Mouse (Mus musculus): Measurements from ENCODE around the gene Psd4.

The Psd4 gene

GRCm38 (mm10) chr2:24367030-24367894, at the start of gene Psd4:
TSS of gene Psd4 (plus strand) at chr2:24367580.
- DNase-seq: peak; percentile 42 to 48

GRCm38 (mm10) chr2:24317919-24318598, 49.3 kb upstream of the Psd4 start:
- no peak for DNase-seq

DNA sequence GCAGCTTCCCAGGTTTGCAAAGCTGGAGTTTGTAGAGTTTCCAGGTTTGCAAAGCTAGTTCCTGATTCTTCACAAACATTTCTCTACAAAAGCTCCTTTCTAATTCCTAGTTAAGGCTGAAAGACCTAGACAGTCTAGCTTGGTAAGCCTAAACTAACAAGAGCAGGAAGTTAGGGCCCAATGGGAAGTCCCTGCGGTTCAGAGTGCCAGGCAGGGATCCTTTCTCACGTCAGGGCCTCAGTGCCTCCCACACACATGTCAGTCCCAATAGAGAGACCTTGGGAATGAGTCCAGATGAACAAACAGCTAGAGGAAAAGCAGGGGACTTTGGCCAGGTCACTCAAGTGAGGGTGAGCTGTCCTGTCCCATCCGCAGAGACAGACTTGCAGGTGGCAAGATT, 32.0 kb upstream of the Psd4 start:
- DNase-seq: no peak

DNA sequence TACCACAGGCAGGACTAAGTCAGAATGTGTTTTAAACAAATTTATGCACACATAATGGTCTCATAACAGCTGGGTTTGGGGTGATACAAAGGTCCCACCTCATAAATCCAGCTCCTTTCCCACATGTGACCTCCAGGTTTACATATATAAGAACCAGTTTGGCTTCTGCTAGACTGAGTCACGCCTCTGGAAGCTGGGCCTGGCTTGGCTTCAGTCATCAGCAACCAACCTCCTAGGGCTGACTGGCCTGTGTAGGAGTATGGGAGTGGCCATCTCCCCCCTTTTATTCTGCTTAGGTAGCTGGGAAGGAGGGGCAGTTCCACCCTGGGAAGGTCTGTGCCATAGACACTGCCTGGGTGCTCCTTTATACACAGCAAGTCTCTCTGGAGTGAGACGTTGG, 30.8 kb upstream of the Psd4 start, which contains the start of gene Il1rn:
Il1rn (plus strand) TSS at position 309 of the 400 bp plus-strand sequence.
- DNase-seq: no peak

- no peak for DNase-seq
These were observed 25.9 kb upstream of the Psd4 start for GRCm38 (mm10) chr2:24341395-24341885.

DNA sequence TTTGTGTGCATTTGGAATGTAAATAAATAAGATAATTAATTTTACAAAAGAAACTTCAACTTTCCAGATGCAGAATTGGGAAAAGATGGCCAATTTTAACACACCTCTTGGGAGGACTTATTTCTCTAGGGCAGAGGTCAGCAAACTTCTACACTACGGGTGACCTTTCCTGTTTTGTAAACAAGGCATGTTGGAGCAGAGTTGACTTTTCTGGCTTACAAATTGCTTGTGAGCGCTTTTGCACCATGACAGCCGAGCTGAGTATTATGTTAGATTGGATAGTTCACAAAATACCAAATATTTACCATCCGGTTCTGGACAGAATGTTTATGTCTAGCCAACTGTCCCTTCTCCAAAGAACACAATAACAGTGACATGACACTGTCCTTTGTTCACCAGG, 22.8 kb upstream of the Psd4 start:
- no peak for DNase-seq

DNA sequence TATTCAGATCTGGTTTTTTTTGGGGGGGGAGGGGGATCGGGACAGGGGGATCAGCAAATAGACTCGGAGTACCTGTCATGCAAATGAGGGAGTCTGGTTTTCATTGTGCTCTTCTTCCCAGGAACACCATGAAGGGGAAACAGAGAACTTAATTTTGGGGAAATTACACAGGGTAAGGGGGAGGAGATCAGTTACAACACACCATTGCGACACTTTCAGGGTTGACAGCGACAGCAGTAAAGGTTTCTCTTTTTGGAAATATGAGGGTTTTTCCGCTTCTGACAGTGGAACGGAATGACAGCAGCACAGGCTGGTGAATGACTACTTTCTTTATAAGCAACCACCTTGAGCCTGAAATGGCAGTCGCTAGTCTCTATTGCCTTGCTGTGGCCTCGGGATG, 22.3 kb upstream of the Psd4 start:
- no peak for DNase-seq

DNA sequence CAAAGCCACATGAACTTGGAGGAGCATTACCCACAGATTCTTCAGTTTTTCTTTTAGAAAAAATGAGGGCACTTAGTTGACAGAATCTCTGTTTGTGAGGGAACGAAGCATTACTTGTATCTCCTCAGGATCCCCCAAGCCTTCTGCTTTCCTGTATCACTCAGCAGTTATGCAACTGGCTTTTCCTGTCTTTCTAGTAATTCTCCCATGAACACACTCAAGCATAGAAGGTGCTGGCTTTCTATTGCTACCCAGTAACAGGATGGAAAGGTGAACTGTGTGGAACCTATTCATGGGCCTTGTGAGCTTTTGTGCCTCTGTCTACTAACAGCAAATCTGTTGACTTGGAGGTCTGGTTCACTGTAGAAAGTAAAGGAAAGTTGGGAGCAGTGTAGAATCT, 19.5 kb upstream of the Psd4 start:
- DNase-seq: no peak

DNA sequence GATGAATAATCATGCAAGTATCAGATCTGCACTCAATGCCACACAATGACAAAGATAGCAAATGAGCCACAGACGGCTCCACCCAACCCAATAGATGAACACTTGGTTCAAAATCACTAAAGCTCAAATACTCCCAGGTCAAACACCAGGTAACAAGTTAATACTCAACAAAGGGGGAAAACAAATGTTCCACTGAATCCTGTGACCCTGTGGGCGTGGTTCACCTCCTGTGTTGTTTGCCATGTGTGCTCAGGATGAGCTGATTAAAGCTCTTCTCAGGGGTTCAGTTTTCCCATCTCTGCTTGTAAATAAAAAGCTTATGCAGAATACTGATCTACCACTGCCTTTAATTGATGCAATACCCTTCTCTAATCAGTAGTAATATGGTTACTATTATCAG, 16.2 kb upstream of the Psd4 start:
- DNase-seq: no peak

DNA sequence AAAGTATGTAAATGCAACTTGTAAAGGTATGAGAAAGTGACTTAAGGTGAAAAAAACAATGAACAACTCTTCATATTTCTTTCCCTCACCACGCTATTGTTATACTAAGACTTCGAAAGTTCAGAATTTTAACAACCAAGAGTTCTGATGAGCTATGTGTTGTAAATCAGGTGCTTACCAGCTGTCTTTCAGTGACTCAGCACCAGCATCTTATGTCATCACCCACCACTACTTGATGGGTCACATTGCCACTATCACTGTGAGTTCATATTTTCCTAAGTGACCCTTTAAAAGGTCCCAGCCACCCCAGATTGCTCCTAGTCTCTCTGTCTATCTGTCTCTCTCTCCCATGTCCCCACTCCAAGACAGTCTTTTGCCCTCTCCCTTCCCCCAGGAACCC, 14.3 kb upstream of the Psd4 start:
- no peak for DNase-seq

GRCm38 (mm10) chr2:24357642-24358041, 9.7 kb upstream of the Psd4 start:
- DNase-seq: peak; percentile 63 to 64

GRCm38 (mm10) chr2:24359347-24359746, 8.0 kb upstream of the Psd4 start:
- no peak for DNase-seq

- DNase-seq: no peak
These were observed 3.6 kb upstream of the Psd4 start for GRCm38 (mm10) chr2:24363818-24364217.

DNA sequence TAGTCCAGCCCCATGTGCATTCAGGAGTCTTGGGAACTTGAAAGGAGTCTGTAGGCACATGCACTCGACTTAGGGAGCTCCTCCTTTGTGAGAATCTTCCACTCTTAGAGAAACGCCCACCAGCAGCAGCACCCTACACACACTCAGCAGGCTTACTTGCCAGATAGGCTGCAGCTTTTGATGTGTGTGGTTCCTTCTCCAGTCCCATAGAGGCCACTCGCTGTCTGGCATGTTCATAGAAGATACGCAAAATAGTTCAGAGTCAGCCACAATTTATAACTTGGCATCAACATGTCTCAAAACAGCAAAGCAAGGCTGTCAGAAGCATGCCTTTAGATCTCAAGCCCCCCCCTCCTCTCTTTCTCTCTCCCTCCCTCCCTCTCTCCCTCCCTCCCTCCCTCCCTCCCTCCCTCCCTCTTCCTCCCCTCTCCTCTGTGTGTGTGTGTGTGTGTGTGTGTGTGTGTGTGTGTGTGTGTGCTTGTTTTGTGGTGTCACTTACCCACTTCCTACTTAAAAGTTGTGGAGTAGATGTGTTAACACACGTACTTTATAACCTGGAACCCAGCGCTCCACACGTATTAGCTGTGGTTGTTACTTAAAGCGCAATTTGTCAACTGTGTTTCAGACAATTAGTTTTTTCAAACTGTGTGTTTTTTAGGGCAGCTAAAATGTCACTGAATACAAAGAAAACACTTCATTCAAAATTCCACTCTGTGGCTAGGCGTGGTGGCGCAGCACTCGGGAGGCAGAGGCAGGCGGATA, 985 bp upstream of the Psd4 start:
- no peak for DNase-seq

DNA sequence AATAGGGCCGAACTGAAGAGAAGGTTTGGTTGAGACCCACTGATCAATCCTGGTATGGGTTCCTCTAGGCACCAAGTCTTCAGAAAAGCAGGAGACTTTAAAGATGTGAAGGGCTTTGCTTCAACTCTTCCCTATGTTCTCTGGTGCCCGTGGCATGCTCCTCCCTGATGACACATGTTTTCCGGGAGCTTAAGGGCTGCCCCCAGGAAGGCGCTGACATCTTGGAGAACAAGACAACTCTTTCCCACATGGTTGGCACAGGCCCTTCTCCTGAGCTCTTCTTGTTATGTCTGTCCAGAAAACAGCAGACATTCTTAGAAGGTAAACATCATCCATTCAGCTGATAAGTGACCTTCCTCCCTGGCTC, 498 bp downstream of the Psd4 start:
- DNase-seq: no peak

- no peak for DNase-seq
These were observed 11.5 kb downstream of the Psd4 start for GRCm38 (mm10) chr2:24378747-24379450.

DNA sequence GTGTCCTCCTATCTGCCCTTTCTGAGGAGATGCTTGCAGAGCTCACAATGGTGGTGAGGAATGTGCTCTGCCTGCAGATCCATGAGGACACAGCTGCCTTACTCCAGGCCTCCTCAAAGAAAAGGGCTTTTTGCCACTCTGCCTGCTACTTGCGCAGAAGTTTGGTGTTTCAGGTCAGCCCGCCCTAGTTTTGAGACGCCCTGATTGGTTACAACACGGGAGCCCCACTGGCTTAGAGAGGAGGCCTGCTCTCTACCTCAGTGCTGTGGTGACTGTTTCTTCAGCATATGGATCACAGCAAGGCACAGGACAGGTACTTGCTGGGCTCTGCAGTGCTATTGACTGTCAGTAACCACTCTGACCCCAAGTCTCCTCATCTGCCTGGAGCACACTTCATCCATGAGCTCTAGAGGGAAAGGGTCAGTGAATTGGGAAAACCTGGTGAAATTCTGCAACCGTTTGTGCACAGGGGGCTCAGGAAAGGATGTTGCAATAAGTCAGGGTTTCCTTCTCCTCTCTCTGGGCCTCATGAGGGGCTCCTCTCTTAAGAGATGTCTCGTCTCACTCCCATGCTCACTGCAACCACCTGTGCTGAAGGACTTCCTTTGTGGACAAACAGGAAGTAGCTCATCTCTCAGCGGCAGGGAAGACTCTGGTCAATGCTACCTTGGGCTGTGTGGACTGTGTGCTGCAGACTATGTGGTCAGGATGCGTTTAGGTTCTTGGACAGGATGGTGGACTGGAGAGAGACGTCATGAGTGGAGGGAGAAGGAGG, 15.3 kb downstream of the Psd4 start:
- no peak for DNase-seq

GRCm38 (mm10) chr2:24383636-24384035, 16.3 kb downstream of the Psd4 start:
- no peak for DNase-seq

GRCm38 (mm10) chr2:24384393-24384792, 17.0 kb downstream of the Psd4 start:
- DNase-seq: no peak

- DNase-seq: no peak
These were observed 18.0 kb downstream of the Psd4 start for GRCm38 (mm10) chr2:24385111-24385961.
